Mouse (Mus musculus) brain, adult 2 months (tissue): ENCODE measurements at regions not wholly inside any gene's neighbourhood (a gene's known extent, or its start where the extent isn't known, plus 50 kb on each side); places are given as distances from the start of the nearest gene placed in this dataset.

ENCODE experiments used
- DNase-seq: peaks from one replicate; pipeline ENCODE4 v3.0.0; 2011; ENCODE audit warnings: low read depth, low spot score

DNA sequence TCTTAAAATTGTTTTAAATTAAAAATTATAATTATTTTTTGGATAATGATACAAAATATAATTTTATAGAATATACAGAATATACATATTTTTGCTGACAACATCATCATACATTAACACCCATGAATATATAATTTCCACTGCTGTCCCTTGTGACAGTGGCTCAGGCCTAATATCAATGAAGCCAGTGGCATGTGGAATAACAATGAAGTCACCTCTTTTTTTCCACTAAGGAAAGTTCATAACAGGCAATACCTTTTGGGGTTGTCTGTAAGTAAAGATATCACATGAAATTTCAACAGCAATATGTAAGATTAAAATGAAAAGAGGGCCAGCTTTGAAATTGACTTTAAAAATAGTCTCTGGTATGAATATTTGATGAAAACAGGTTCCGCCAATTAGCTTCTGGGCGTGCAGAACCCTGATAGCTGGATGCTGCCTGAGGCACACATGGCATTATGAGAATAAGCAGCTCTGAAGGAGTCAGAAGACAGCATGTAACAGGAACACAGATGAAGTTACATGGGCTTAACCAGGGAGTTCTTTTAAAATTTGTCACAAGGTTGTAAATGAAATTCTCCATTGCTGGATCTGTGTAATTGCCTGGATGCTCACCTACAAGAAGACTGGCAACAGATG is 1484.4 kb upstream of the Prmt6 start:
- peak; percentile 0 for DNase-seq
